Mouse (Mus musculus) urinary bladder, postnatal 36 days (tissue): Measurements from ENCODE around the gene Armh3.

Experiments
- DNase-seq, 2 experiments: peaks; one replicate each; pipeline ENCODE4 v3.0.0; 2022; ENCODE audit warnings: low spot score in 2 of 2, mixed read lengths in 1 of 2

Armh3 gene

GRCm38 (mm10) chr19:45789888-45790874 lies 208.1 kb downstream of the Armh3 start:
- DNase-seq = peak in 1 of 2 experiments; percentile 32

GRCm38 (mm10) chr19:45789365-45789764 lies 208.9 kb downstream of the Armh3 start:
- no peak for DNase-seq

- no peak for DNase-seq
These were observed 210.0 kb downstream of the Armh3 start for GRCm38 (mm10) chr19:45788337-45788736.

- DNase-seq = no peak
These were observed 210.8 kb downstream of the Armh3 start for GRCm38 (mm10) chr19:45787450-45787849.

GRCm38 (mm10) chr19:45785470-45785869 lies 212.8 kb downstream of the Armh3 start:
- DNase-seq = no peak

- no peak for DNase-seq
These were observed 214.2 kb downstream of the Armh3 start for GRCm38 (mm10) chr19:45783933-45784576.

- peak; percentile 94 to 98 for DNase-seq
These were observed 214.9 kb downstream of the Armh3 start, which contains the start of gene Mgea5 for GRCm38 (mm10) chr19:45783181-45783932. Gene Mgea5 (minus strand): TSS chr19:45783837.

GRCm38 (mm10) chr19:45782315-45783001 lies 215.8 kb downstream of the Armh3 start:
- peak; percentile 66 to 77 for DNase-seq

GRCm38 (mm10) chr19:45781676-45782075 lies 216.6 kb downstream of the Armh3 start:
- no peak for DNase-seq

GRCm38 (mm10) chr19:45780350-45780915 lies 217.9 kb downstream of the Armh3 start:
- DNase-seq = no peak

- no peak for DNase-seq
These were observed 222.8 kb downstream of the Armh3 start for GRCm38 (mm10) chr19:45775486-45775885.

- no peak for DNase-seq
These were observed 226.8 kb downstream of the Armh3 start for GRCm38 (mm10) chr19:45771501-45771900.
